Mouse (Mus musculus) ES-Bruce4 (cell line): Measurements from ENCODE around the gene Mettl7a2. TPM values are rescaled to one million over a fixed set of nuclear protein-coding genes. Genes with fewer than 3 reads are reported as not detected.
"Not testable (repeated sequence)": the region's sequence is repeated elsewhere in the genome, so short reads cannot be mapped to it uniquely, and the experiment has no call there.

Experiments used
- H3K27ac ChIP-seq: 2 replicates; pipeline ENCODE4 v1.5.1; 2012; ENCODE audit warnings: low read length, inconsistent platforms; ENCODE audit not compliant: insufficient read depth
- H3K27me3 ChIP-seq: 2 replicates; pipeline ENCODE4 v1.6.1; 2012; ENCODE audit warnings: mild to moderate bottlenecking, low read length, inconsistent platforms; ENCODE audit not compliant: control insufficient read depth, poor library complexity, insufficient read depth, severe bottlenecking
- H3K36me3 ChIP-seq: 2 replicates; pipeline ENCODE4 v1.6.1; 2012; ENCODE audit warnings: inconsistent platforms, mild to moderate bottlenecking, low read length, moderate library complexity; ENCODE audit not compliant: control insufficient read depth, poor library complexity, insufficient read depth, severe bottlenecking
- H3K4me1 ChIP-seq: one replicate; pipeline ENCODE4 v1.8.1; 2011; ENCODE audit warnings: low read length; ENCODE audit not compliant: control insufficient read depth, insufficient read depth
- H3K4me3 ChIP-seq: 2 replicates; pipeline ENCODE4 v1.5.1; 2011; ENCODE audit warnings: low read depth, mild to moderate bottlenecking, low read length
- H3K9ac ChIP-seq: 2 replicates; pipeline ENCODE4 v1.6.1; 2012; ENCODE audit warnings: low read depth, mild to moderate bottlenecking, inconsistent platforms; ENCODE audit not compliant: poor library complexity, severe bottlenecking
- H3K9me3 ChIP-seq: replicated peaks from 2 replicates; pipeline ENCODE4 v1.6.1; 2012; ENCODE audit warnings: mild to moderate bottlenecking, low read length, inconsistent platforms; ENCODE audit not compliant: control insufficient read depth, poor library complexity, insufficient read depth, severe bottlenecking
- CTCF ChIP-seq: IDR thresholded peaks from one replicate; pipeline ENCODE4 v1.8.1; 2011; ENCODE audit warnings: low read depth, low read length
- EP300 ChIP-seq: IDR thresholded peaks from 2 replicates; pipeline ENCODE4 v1.6.1; 2011; ENCODE audit warnings: low read depth, low read length; ENCODE audit not compliant: insufficient read depth
- POLR2A ChIP-seq: IDR thresholded peaks from one replicate; pipeline ENCODE4 v1.8.1; 2011; ENCODE audit warnings: low read length; ENCODE audit not compliant: insufficient read depth
- polyA plus RNA-seq: library from polyadenylated mRNA; stranded (reverse); fragments of >200 nt; gene quantifications from 2 replicates; pipeline ENCODE4 v1.2.4, GENCODE M21; 2011; ENCODE audit warnings: low read depth; ENCODE audit not compliant: missing spikeins, insufficient read depth, insufficient read length

Gene Mettl7a2
- polyA plus RNA-seq, 1 experiment: not detected

GRCm38 (mm10) chr15:100334629-100335028 is 18.4 kb upstream of the Mettl7a2 start, which contains the start of gene Mettl7a3:
Gene Mettl7a3, plus strand, starts transcription at chr15:100334929.
- Histone ChIP-seq H3K9me3 (no peaks in the 10 kb centered on the region), H3K4me3 (no peak within 1 kb of the TSS), H3K4me1 (no peaks in the 10 kb centered on the region), H3K9ac (no peak within 1 kb of the TSS), H3K27me3 (no peaks in the 10 kb centered on the region), H3K36me3 (no peaks in the 10 kb centered on the region), H3K27ac (no peak within 1 kb of the TSS)
- no peak for TF ChIP-seq POLR2A
- no peak for TF ChIP-seq CTCF
- TF ChIP-seq EP300: no peak

GRCm38 (mm10) chr15:100337328-100337727 is 15.7 kb upstream of the Mettl7a2 start:
- H3K9me3 ChIP-seq, H3K36me3 ChIP-seq, H3K4me1 ChIP-seq, H3K27me3 ChIP-seq, H3K9ac ChIP-seq, H3K27ac ChIP-seq, H3K4me3 ChIP-seq: not testable (repeated sequence)

- not testable (repeated sequence) for H3K27me3 ChIP-seq, H3K36me3 ChIP-seq, H3K4me3 ChIP-seq, H3K9me3 ChIP-seq, H3K27ac ChIP-seq, H3K4me1 ChIP-seq, H3K9ac ChIP-seq
- peak; percentile 30 for TF ChIP-seq CTCF
These were observed 15.2 kb upstream of the Mettl7a2 start for GRCm38 (mm10) chr15:100337847-100338246.

GRCm38 (mm10) chr15:100341314-100341980 is 11.6 kb upstream of the Mettl7a2 start:
- not testable (repeated sequence) for H3K9ac ChIP-seq, H3K4me3 ChIP-seq, H3K4me1 ChIP-seq, H3K36me3 ChIP-seq, H3K27ac ChIP-seq, H3K27me3 ChIP-seq, H3K9me3 ChIP-seq

- no peaks in the 10 kb centered on the region for H3K9me3 ChIP-seq
- no peaks in the 10 kb centered on the region for H3K4me1 ChIP-seq
- H3K9ac ChIP-seq: no peak overlapping the region
- H3K4me3 ChIP-seq: no peak overlapping the region
- H3K36me3 ChIP-seq: no peaks in the 10 kb centered on the region
- no peaks in the 10 kb centered on the region for H3K27me3 ChIP-seq
- no peak for TF ChIP-seq EP300
- TF ChIP-seq POLR2A: no peak
- no peak for TF ChIP-seq CTCF
- no peak overlapping the region for H3K27ac ChIP-seq
These were observed 7.5 kb upstream of the Mettl7a2 start for GRCm38 (mm10) chr15:100345484-100345883.

- Histone ChIP-seq H3K4me3 (peak overlapping the region; percentile 59), H3K27me3 (no peaks in the 10 kb centered on the region), H3K9ac (peak overlapping the region; percentile 68), H3K4me1 (no peaks in the 10 kb centered on the region), H3K36me3 (no peaks in the 10 kb centered on the region), H3K27ac (no peak overlapping the region), H3K9me3 (no peaks in the 10 kb centered on the region)
- TF ChIP-seq EP300 (no peak), CTCF (no peak), POLR2A (no peak)
These were observed 6.2 kb upstream of the Mettl7a2 start for GRCm38 (mm10) chr15:100346761-100347160.

GRCm38 (mm10) chr15:100349496-100349895 is 3.5 kb upstream of the Mettl7a2 start:
- no peaks in the 10 kb centered on the region for H3K36me3 ChIP-seq
- H3K27me3 ChIP-seq: no peaks in the 10 kb centered on the region
- TF ChIP-seq CTCF (no peak), EP300 (no peak), POLR2A (no peak)
- no peaks in the 10 kb centered on the region for H3K9me3 ChIP-seq
- H3K27ac ChIP-seq: no peak overlapping the region
- no peak overlapping the region for H3K4me3 ChIP-seq
- no peaks in the 10 kb centered on the region for H3K4me1 ChIP-seq
- H3K9ac ChIP-seq: no peak overlapping the region
